Mouse (Mus musculus) gastrocnemius, adult 2 months (tissue): Measurements from ENCODE around the gene Lgr5. TPM values are rescaled to one million over a fixed set of nuclear protein-coding genes. Genes with fewer than 3 reads are reported as not detected.
A peak's percentile ranks its signal among the peaks of the same experiment; 100 is the strongest.

Source experiments
- DNase-seq: peaks from one replicate; pipeline ENCODE4 v3.0.0; 2022
- H3K27ac ChIP-seq: fragments of 200-600 bp; 2 replicates; pipeline ENCODE4 v1.8.1; 2022; ENCODE audit warnings: mild to moderate bottlenecking
- H3K4me3 ChIP-seq: fragments of 200-600 bp; 2 replicates; pipeline ENCODE4 v1.8.1; 2022; ENCODE audit warnings: mild to moderate bottlenecking, moderate library complexity
- CTCF ChIP-seq: fragments of 200-600 bp; IDR thresholded peaks from 2 replicates; pipeline ENCODE4 v1.8.1; 2022; ENCODE audit warnings: antibody characterized with exemption, mild to moderate bottlenecking, moderate library complexity
- intact Hi-C: fragments of 180-260 bp; cut with DNase I; formaldehyde crosslinking; loops from one replicate; pipeline ENCODE4 v1.15.1; 2025
- total RNA-seq, 2 experiments: library from RNA; stranded (reverse); gene quantifications; 2 replicates each; pipeline ENCODE4 v1.2.3; 2021

Gene Lgr5
- total RNA-seq, 2 experiments from 2014 or later = not detected

DNA sequence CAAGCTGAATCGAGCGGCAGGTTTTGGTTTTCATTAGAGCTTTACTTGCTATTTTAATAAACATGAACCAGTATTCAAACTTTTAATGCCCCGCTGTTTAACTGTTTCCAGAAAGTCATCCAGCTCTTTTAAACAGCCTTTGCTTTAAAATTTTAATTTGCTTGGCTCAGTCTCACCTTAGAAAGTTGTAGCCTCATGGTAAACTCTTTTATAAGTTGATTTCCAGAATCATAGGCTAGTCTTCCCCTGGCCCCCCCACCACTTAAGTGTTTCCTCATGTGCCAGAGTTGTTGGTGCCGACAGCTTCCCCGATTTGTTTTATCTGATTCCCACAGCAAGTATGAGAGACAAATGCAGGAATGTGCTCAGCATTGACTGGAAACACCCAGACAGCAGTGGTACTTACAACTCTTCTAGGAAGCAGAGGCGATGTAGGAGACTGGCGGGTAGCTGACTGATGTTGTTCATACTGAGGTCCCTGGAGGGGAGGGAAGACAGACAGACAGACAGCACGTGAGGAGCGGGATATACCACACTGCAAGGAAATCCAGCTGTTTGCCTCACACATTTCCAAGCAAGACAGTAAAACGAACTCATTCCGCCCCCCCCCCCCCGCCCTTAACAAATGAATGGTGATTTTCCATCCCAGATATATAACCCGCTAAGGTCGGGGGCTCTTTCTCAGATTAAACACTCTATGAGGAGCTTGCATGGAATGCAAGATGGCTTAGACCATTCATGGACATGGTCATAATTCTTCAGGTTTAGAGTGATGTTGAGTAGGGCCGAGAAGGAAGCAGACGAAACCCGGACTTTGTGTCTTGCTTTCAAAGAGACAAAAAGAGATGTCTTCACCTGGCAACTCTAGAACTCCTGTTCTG is 67.1 kb downstream of the Lgr5 start:
- no peak for TF ChIP-seq CTCF
- no peak overlapping the region for H3K4me3 ChIP-seq
- no peak for DNase-seq
- no peak overlapping the region for H3K27ac ChIP-seq
- intact Hi-C loops = no loop called here

DNA sequence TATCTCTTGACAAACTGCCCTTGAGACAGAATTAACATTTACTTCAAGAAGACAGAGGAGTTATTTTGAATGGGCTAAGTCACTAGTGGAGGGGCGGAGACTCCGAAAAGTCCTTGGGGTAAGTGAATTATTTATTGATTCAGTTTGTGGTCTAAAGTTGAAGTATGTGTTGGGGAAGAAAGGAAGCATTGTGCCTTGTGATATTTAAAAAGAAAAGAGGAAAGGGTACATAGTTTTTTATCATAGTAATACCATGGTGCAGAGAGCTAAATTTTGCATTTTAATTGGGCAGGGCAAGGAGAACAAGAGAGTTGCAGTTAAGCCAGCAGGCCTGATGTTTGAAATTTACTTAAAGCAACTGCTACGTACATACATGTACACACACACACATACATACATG is 68.7 kb downstream of the Lgr5 start:
- Histone ChIP-seq H3K4me3 (no peak overlapping the region), H3K27ac (no peak overlapping the region)
- intact Hi-C loops = no loop called here
- no peak for DNase-seq
- no peak for TF ChIP-seq CTCF

DNA sequence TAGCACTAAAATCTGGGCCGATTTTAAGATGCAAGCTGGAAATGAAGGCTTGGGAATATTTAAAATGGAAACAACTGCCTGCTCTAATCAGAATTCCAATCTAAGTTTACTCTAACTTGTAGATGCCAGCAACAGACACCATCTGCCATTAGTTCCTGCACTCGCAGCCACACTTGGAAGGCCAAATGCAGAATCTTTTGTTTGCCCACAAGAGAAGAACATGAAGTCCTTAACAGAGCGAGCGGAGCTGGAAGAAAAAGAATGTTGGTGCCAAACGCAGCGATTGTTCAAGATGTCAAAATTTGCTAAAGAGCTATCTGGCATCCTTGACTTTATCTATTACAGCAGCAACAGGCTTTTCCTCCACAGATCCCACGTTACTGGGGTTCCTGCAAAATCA is 72.1 kb downstream of the Lgr5 start:
- intact Hi-C loops = no loop called here
- TF ChIP-seq CTCF = no peak
- no peak overlapping the region for H3K4me3 ChIP-seq
- no peak for DNase-seq
- H3K27ac ChIP-seq = no peak overlapping the region

DNA sequence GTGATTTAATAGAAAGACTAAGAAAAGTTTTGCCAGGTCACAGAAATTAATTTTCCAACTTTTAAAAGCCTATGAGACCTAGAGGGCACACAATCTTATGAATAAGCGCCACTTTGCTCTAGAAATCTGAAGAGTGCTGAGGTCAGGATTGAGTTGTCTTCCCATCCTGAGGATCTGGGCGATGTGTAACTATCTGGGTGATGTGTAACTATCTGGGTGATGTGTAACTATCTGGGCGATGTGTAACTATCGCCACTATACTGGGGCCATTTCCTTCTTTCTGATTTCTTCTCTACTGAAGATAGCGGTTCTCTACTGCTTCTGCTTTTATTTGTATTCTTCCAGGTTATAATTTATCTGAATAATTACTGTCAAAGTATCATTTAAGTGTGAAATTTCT is 76.6 kb downstream of the Lgr5 start:
- intact Hi-C loops = no loop called here
- DNase-seq = no peak
- TF ChIP-seq CTCF = no peak
- Histone ChIP-seq H3K27ac (no peak overlapping the region), H3K4me3 (no peak overlapping the region)

DNA sequence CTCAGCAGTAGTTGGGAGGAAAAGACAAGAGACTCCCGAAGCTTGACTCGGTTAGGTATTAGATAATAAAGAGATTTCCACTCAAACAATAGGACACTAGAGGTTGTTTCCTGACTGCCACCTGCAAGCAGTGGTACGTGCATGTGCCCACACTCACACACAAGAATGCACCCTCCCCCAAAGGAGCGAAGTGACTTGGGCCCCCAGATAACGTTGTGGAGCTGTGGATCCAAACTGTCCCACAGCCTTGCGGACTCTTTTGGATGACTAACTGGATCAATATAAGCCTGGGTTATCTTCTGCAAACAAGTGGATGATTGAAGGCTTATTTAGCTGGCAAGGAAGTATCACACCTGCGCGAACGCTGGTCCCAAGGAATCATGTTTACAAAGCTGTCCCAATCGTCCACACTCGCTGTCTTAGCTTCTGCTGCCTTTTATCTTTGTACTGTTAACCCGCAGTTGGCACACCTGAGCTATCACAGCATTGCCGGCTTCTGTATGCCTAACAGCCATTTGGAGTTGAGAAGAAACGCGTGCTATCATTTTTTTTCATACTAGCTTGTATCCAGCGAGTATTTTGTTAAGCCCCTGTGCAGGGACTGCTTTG is 81.8 kb downstream of the Lgr5 start:
- no peak for TF ChIP-seq CTCF
- intact Hi-C loops = no loop called here
- no peak for DNase-seq
- no peak overlapping the region for H3K27ac ChIP-seq
- H3K4me3 ChIP-seq = no peak overlapping the region

- no peak for DNase-seq
- no peak overlapping the region for H3K4me3 ChIP-seq
- TF ChIP-seq CTCF = no peak
- intact Hi-C loops = no loop called here
- no peak overlapping the region for H3K27ac ChIP-seq
These were observed 82.4 kb downstream of the Lgr5 start for GRCm38 (mm10) chr10:115505155-115505554.

GRCm38 (mm10) chr10:115493778-115494141 is 93.8 kb downstream of the Lgr5 start:
- H3K4me3 ChIP-seq = no peak overlapping the region
- no peak for TF ChIP-seq CTCF
- DNase-seq = no peak
- H3K27ac ChIP-seq = no peak overlapping the region
- intact Hi-C loops = no loop called here

- TF ChIP-seq CTCF = no peak
- no peak overlapping the region for H3K4me3 ChIP-seq
- intact Hi-C loops = no loop called here
- H3K27ac ChIP-seq = no peak overlapping the region
- DNase-seq = no peak
These were observed 94.4 kb downstream of the Lgr5 start for GRCm38 (mm10) chr10:115492956-115493777.

- TF ChIP-seq CTCF = no peak
- intact Hi-C loops = no loop called here
- Histone ChIP-seq H3K4me3 (no peak overlapping the region), H3K27ac (no peak overlapping the region)
- no peak for DNase-seq
These were observed 95.6 kb downstream of the Lgr5 start for GRCm38 (mm10) chr10:115491803-115492510.

GRCm38 (mm10) chr10:115485602-115486001 is 102.0 kb downstream of the Lgr5 start:
- no peak for DNase-seq
- TF ChIP-seq CTCF = no peak
- intact Hi-C loops = no loop called here
- no peak overlapping the region for H3K4me3 ChIP-seq
- no peak overlapping the region for H3K27ac ChIP-seq

- intact Hi-C loops = no loop called here
- Histone ChIP-seq H3K4me3 (no peak overlapping the region), H3K27ac (no peak overlapping the region)
- no peak for DNase-seq
- TF ChIP-seq CTCF = no peak
These were observed 102.9 kb downstream of the Lgr5 start for GRCm38 (mm10) chr10:115484660-115485059.

- no peak for DNase-seq
- peak overlapping the region; percentile 35; the same call in 1 of the 2 replicates for H3K27ac ChIP-seq
- no peak for TF ChIP-seq CTCF
- intact Hi-C loops = no loop called here
- H3K4me3 ChIP-seq = peak overlapping the region; percentile 56
These were observed 109.0 kb downstream of the Lgr5 start for GRCm38 (mm10) chr10:115478441-115479141.
